Mouse (Mus musculus): Measurements from ENCODE around the gene Diras2.

DNA sequence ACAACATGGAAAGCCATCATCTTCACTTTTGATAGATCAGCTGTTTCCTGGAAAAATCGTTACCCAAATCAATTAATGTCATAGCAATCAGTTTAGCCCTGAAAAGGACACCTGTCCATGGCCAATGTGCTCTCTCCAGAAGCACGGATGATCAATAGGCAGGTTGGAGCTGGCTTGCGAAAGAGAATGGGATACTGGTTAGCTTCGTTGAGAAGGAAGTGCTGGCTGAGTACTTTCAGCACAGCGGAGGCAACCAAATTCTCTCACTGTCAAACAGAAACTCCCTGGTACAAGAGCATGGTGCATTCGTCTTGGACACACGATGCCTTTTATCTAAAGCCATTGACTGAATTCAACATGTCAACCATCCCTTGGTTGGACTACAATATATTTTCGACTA, 2.8 kb downstream of the Diras2 start:
- no peak for TF ChIP-seq CTCF (IDR thresholded peaks at IDR 0.05; ENCODE audit: borderline replicate concordance, insufficient read depth, low read length)
- no peak for TF ChIP-seq POLR2A (IDR thresholded peaks at IDR 0.05; ENCODE audit: low read depth, low read length)

Measured in embryonic fibroblast, embryonic 13.5 days (primary cell).